Mouse (Mus musculus) embryonic facial prominence, embryonic 12.5 days (tissue): ENCODE measurements around the gene Hist1h1t. TPM values are rescaled to one million over a fixed set of nuclear protein-coding genes. Genes with fewer than 3 reads are reported as not detected.

Experiments used
- ATAC-seq: fragments of 200-750 bp; cut with Nextera tagmentation; 2 replicates; pipeline ENCODE4 v1.8.0; 2017; ENCODE audit not compliant: insufficient number of reproducible peaks, insufficient read depth, low FRiP score, low TSS enrichment
- H3K27ac ChIP-seq: fragments of 300-500 bp; sonication (generic); 2 replicates; pipeline ENCODE4 v1.5.1; 2016; ENCODE audit warnings: mild to moderate bottlenecking
- H3K27me3 ChIP-seq: fragments of 300-500 bp; sonication (generic); 2 replicates; pipeline ENCODE4 v1.6.1; 2016; ENCODE audit warnings: mild to moderate bottlenecking, moderate library complexity
- H3K36me3 ChIP-seq: fragments of 300-500 bp; sonication (generic); 2 replicates; pipeline ENCODE4 v1.6.1; 2016; ENCODE audit warnings: mild to moderate bottlenecking
- H3K4me1 ChIP-seq: fragments of 300-500 bp; sonication (generic); 2 replicates; pipeline ENCODE4 v1.6.1; 2016
- H3K4me2 ChIP-seq: fragments of 300-500 bp; sonication (generic); replicated peaks from 2 replicates; pipeline ENCODE4 v1.6.1; 2016; ENCODE audit warnings: mild to moderate bottlenecking, moderate library complexity
- H3K4me3 ChIP-seq: fragments of 300-500 bp; sonication (generic); 2 replicates; pipeline ENCODE4 v1.5.1; 2016; ENCODE audit warnings: mild to moderate bottlenecking
- H3K9ac ChIP-seq: fragments of 300-500 bp; sonication (generic); 2 replicates; pipeline ENCODE4 v1.6.1; 2016; ENCODE audit warnings: mild to moderate bottlenecking, moderate library complexity
- H3K9me3 ChIP-seq: fragments of 300-500 bp; sonication (generic); 2 replicates; pipeline ENCODE4 v1.6.1; 2016; ENCODE audit warnings: mild to moderate bottlenecking, moderate library complexity
- WGBS: fragments of 180-500 bp; shearing (Covaris S2); methylation state at CpG from one replicate; pipeline ENCODE4 v1.1.7; 2016; 5-methylcytosine and 5-hydroxymethylcytosine counted together
- polyA plus RNA-seq: library from polyadenylated mRNA; unstranded; fragments of >200 nt; fragmentation: Nextera tagmentation; extraction: Ambion mirVana; gene quantifications from 2 replicates; pipeline ENCODE4 v1.2.1, GENCODE M21; 2016

The Hist1h1t gene
- polyA plus RNA-seq, 1 experiment from 2014 or later = 0.24 TPM

GRCm38 (mm10) chr13:23739069-23739921, 43.7 kb downstream of the Hist1h1t start:
- Histone ChIP-seq H3K27ac (peak overlapping the region; percentile 99), H3K27me3 (no peaks in the 10 kb centered on the region), H3K36me3 (no peaks in the 10 kb centered on the region), H3K4me3 (peak overlapping the region; percentile 62), H3K9ac (peak overlapping the region; percentile 83), H3K4me1 (peaks cover 9% of the 10 kb centered on the region; the same call in 1 of the 2 replicates), H3K9me3 (no peaks in the 10 kb centered on the region), H3K4me2 (peak overlapping the region; percentile 92)
- under 1% methylated on average over 39 of the region's 39 CpGs for WGBS
- peak; percentile 90 for ATAC-seq

GRCm38 (mm10) chr13:23739922-23740252, 44.3 kb downstream of the Hist1h1t start:
- H3K27me3 ChIP-seq = no peaks in the 10 kb centered on the region
- H3K4me3 ChIP-seq = peak overlapping the region; percentile 62
- peaks cover 13% of the 10 kb centered on the region; the same call in 1 of the 2 replicates for H3K4me1 ChIP-seq
- H3K4me2 ChIP-seq = peak overlapping the region; percentile 92
- H3K27ac ChIP-seq = peak overlapping the region; percentile 99
- WGBS = 1% methylated on average over 14 of the region's 14 CpGs
- ATAC-seq = no peak
- no peaks in the 10 kb centered on the region for H3K36me3 ChIP-seq
- H3K9me3 ChIP-seq = no peaks in the 10 kb centered on the region
- peak overlapping the region; percentile 83 for H3K9ac ChIP-seq

- Histone ChIP-seq H3K9ac (peak overlapping the region; percentile 83), H3K4me2 (peak overlapping the region; percentile 92), H3K9me3 (no peaks in the 10 kb centered on the region), H3K4me1 (peaks cover 13% of the 10 kb centered on the region; the same call in 1 of the 2 replicates), H3K4me3 (peak overlapping the region; percentile 62), H3K27me3 (no peaks in the 10 kb centered on the region), H3K36me3 (no peaks in the 10 kb centered on the region), H3K27ac (peak overlapping the region; percentile 99)
- 28% methylated on average over 13 of the region's 13 CpGs for WGBS
- ATAC-seq = no peak
Measured at GRCm38 (mm10) chr13:23740256-23740840, 44.7 kb downstream of the Hist1h1t start.

GRCm38 (mm10) chr13:23740910-23741309, 45.3 kb downstream of the Hist1h1t start:
- no peaks in the 10 kb centered on the region for H3K27me3 ChIP-seq
- H3K4me2 ChIP-seq = peak overlapping the region; percentile 92
- no peak for ATAC-seq
- H3K4me3 ChIP-seq = peak overlapping the region; percentile 62
- no peaks in the 10 kb centered on the region for H3K9me3 ChIP-seq
- 52% methylated on average over 5 of the region's 5 CpGs for WGBS
- H3K9ac ChIP-seq = peak overlapping the region; percentile 83
- H3K27ac ChIP-seq = peak overlapping the region; percentile 99
- H3K4me1 ChIP-seq = peaks cover 13% of the 10 kb centered on the region; the same call in 1 of the 2 replicates
- no peaks in the 10 kb centered on the region for H3K36me3 ChIP-seq

- peaks cover 13% of the 10 kb centered on the region; the same call in 1 of the 2 replicates for H3K4me1 ChIP-seq
- no peak overlapping the region for H3K4me3 ChIP-seq
- H3K9me3 ChIP-seq = no peaks in the 10 kb centered on the region
- H3K4me2 ChIP-seq = no peak overlapping the region
- 0 out of 2 replicates have a peak overlapping the region, but pooled peaks have one; percentile 46 for H3K27ac ChIP-seq
- no peak overlapping the region for H3K9ac ChIP-seq
- no peaks in the 10 kb centered on the region for H3K27me3 ChIP-seq
- no peaks in the 10 kb centered on the region for H3K36me3 ChIP-seq
- no peak for ATAC-seq
Measured at GRCm38 (mm10) chr13:23742007-23742406, 46.4 kb downstream of the Hist1h1t start.

GRCm38 (mm10) chr13:23743215-23743614, 47.6 kb downstream of the Hist1h1t start:
- Histone ChIP-seq H3K27me3 (no peaks in the 10 kb centered on the region), H3K4me2 (no peak overlapping the region), H3K36me3 (no peaks in the 10 kb centered on the region), H3K9ac (no peak overlapping the region), H3K4me1 (peaks cover 17% of the 10 kb centered on the region; the same call in 1 of the 2 replicates), H3K9me3 (no peaks in the 10 kb centered on the region), H3K27ac (no peak overlapping the region), H3K4me3 (no peak overlapping the region)
- 83% methylated on average over 5 of the region's 5 CpGs for WGBS
- ATAC-seq = no peak

- H3K4me1 ChIP-seq = peaks cover 18% of the 10 kb centered on the region; the same call in 1 of the 2 replicates
- no peak for ATAC-seq
- peak overlapping the region; percentile 55 for H3K4me2 ChIP-seq
- H3K9me3 ChIP-seq = no peaks in the 10 kb centered on the region
- H3K9ac ChIP-seq = peak overlapping the region; percentile 60; the same call in 1 of the 2 replicates
- no peaks in the 10 kb centered on the region for H3K36me3 ChIP-seq
- H3K27ac ChIP-seq = peak overlapping the region; percentile 98
- 0 out of 2 replicates have a peak overlapping the region, but pooled peaks have one; percentile 40 for H3K4me3 ChIP-seq
- no peaks in the 10 kb centered on the region for H3K27me3 ChIP-seq
- WGBS = 34% methylated on average over 4 of the region's 4 CpGs
Measured at GRCm38 (mm10) chr13:23743963-23744362, 48.3 kb downstream of the Hist1h1t start.

GRCm38 (mm10) chr13:23744421-23745380, 49.1 kb downstream of the Hist1h1t start:
- Histone ChIP-seq H3K27ac (peak overlapping the region; percentile 98), H3K9me3 (no peaks in the 10 kb centered on the region), H3K36me3 (no peaks in the 10 kb centered on the region), H3K4me2 (peak overlapping the region; percentile 55), H3K27me3 (no peaks in the 10 kb centered on the region), H3K9ac (peak overlapping the region; percentile 60), H3K4me1 (peaks cover 18% of the 10 kb centered on the region; the same call in 1 of the 2 replicates), H3K4me3 (peak overlapping the region; percentile 40)
- 1% methylated on average over 16 of the region's 36 CpGs for WGBS
- no peak for ATAC-seq

GRCm38 (mm10) chr13:23745381-23746161, 50.0 kb downstream of the Hist1h1t start, which contains the start of gene Hist1h3c:
Gene Hist1h3c, minus strand, starts transcription at chr13:23745602.
- Histone ChIP-seq H3K27ac (peak within 1 kb of the TSS; percentile 98), H3K4me1 (peaks cover 15% of the 10 kb centered on the region; the same call in 1 of the 2 replicates), H3K4me2 (peak within 1 kb of the TSS; percentile 66), H3K9ac (peak within 1 kb of the TSS; percentile 60), H3K36me3 (no peaks in the 10 kb centered on the region), H3K9me3 (no peaks in the 10 kb centered on the region), H3K4me3 (peak within 1 kb of the TSS; percentile 40), H3K27me3 (no peaks in the 10 kb centered on the region)
- ATAC-seq = peak; percentile 55; the same call in 1 of the 2 replicates
- under 1% methylated on average over 24 of the region's 28 CpGs for WGBS
